Mouse (Mus musculus) heart, postnatal 0 days (tissue): ENCODE results near the gene Atf6b.

ENCODE experiments used
- CTCF ChIP-seq: IDR thresholded peaks from 2 replicates; pipeline ENCODE4 v1.5.1; 2016; ENCODE audit warnings: antibody characterized with exemption, control low read depth, low read depth
- EP300 ChIP-seq: IDR thresholded peaks from 2 replicates; pipeline ENCODE4 v1.6.1; 2016; ENCODE audit warnings: antibody characterized with exemption, low read depth

DNA sequence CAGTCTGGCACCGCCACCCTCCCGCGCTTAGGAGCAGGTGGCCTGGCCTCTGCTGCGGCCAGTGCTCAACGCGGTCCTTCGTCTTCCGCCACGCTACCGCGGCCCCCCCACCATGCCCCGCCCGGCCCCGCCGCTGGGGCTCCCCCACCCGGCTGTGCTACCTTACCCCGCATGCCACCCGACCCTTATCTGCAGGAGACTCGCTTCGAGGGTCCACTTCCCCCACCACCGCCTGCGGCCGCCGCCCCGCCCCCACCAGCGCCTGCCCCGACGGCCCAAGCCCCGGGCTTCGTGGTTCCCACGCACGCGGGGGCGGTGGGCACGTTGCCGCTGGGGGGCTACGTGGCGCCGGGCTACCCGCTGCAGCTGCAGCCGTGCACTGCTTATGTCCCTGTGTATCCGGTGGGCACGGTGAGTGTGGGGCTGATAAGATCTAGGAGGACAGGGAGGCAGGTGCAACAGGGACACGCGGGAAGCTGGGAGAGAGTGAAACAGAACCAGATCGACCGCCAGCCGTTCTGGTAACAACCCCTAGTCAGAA is 16.1 kb upstream of the Atf6b start:
- TF ChIP-seq CTCF = no peak
- TF ChIP-seq EP300 = no peak
